Mouse (Mus musculus): Measurements from ENCODE around the gene Sema7a. TPM values are rescaled to one million over a fixed set of nuclear protein-coding genes. Genes with fewer than 3 reads are reported as not detected.

Gene Sema7a
- 1 to 10 TPM; 8.8 to 9.8 TPM for total RNA-seq (2021)
- long read RNA-seq, experiment 1, partial matches to known transcripts: 0 of 3 reads
- long read RNA-seq, experiment 1, other reads (novel, unspliced or antisense): 3 of 3 reads
- long read RNA-seq, experiment 2, partial matches to known transcripts: 0 of 2 reads
- long read RNA-seq, experiment 2, other reads (novel, unspliced or antisense): 2 of 2 reads

- peak; percentile 81 for DNase-seq
These were observed at the start of gene Sema7a for GRCm38 (mm10) chr9:57939431-57940348. Sema7a (plus strand) TSS chr9:57940112.

GRCm38 (mm10) chr9:57900478-57900877, 39.4 kb upstream of the Sema7a start:
- DNase-seq: no peak

- no peak for DNase-seq
These were observed 38.7 kb upstream of the Sema7a start for GRCm38 (mm10) chr9:57901197-57901596.

- DNase-seq: no peak
These were observed 38.3 kb upstream of the Sema7a start for GRCm38 (mm10) chr9:57901601-57902000.

GRCm38 (mm10) chr9:57902132-57902531, 37.8 kb upstream of the Sema7a start:
- DNase-seq: no peak

- DNase-seq: no peak
These were observed 36.2 kb upstream of the Sema7a start for GRCm38 (mm10) chr9:57903589-57904249.

GRCm38 (mm10) chr9:57904250-57904644, 35.7 kb upstream of the Sema7a start:
- no peak for DNase-seq

GRCm38 (mm10) chr9:57907206-57907605, 32.7 kb upstream of the Sema7a start:
- no peak for DNase-seq

- peak; percentile 87 for DNase-seq
These were observed 29.4 kb upstream of the Sema7a start, which contains the start of gene Ubl7 for GRCm38 (mm10) chr9:57910254-57911160. Ubl7 (plus strand) TSS chr9:57910979.

GRCm38 (mm10) chr9:57912571-57912970, 27.3 kb upstream of the Sema7a start:
- DNase-seq: no peak

- DNase-seq: no peak
These were observed 18.3 kb upstream of the Sema7a start for GRCm38 (mm10) chr9:57921491-57922060.

GRCm38 (mm10) chr9:57922381-57922780, 17.5 kb upstream of the Sema7a start:
- no peak for DNase-seq

GRCm38 (mm10) chr9:57923046-57923445, 16.9 kb upstream of the Sema7a start:
- DNase-seq: no peak

- no peak for DNase-seq
These were observed 8.6 kb upstream of the Sema7a start for GRCm38 (mm10) chr9:57931166-57931767.

GRCm38 (mm10) chr9:57932253-57932652, 7.7 kb upstream of the Sema7a start:
- no peak for DNase-seq

- DNase-seq: no peak
These were observed 6.9 kb upstream of the Sema7a start for GRCm38 (mm10) chr9:57932831-57933602.

- peak; percentile 69 for DNase-seq
These were observed 4.1 kb upstream of the Sema7a start for GRCm38 (mm10) chr9:57935683-57936437.

GRCm38 (mm10) chr9:57937171-57937570, 2.7 kb upstream of the Sema7a start:
- DNase-seq: no peak

- DNase-seq: no peak
These were observed 2.3 kb upstream of the Sema7a start for GRCm38 (mm10) chr9:57937651-57938050.

Measured in gastrocnemius, postnatal 25 days (tissue).